Mouse (Mus musculus) ovary, postnatal 14 days (tissue): ENCODE data around the gene Olfr201.
"Not testable (repeated sequence)": the region's sequence is repeated elsewhere in the genome, so short reads cannot be mapped to it uniquely, and the experiment has no call there.

ENCODE experiments used
- DNase-seq: peaks from one replicate; pipeline ENCODE4 v3.0.0; 2022; ENCODE audit warnings: low spot score

Olfr201 gene

DNA sequence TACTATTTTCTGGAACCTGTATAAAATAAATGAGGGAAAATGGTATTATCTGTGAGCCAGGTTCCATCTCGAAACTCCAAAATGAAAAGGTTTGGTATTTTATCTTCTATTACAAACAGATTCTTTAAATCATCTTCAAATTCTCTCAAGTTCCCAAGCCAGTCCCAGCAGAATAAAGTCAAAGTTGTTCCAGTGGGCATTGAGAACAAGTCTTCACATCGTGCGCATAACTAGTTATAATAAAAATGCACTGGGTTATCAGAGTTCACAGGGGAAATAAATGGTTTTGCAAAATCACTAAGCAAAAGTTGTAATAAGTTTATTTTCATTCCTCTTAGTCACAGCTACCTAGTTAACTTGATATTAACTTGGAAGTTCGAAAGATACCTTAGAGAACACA lies at the start of gene Olfr201:
Olfr201 (minus strand) TSS at position 101 of the 400 bp plus-strand sequence.
- DNase-seq = not testable (repeated sequence)

DNA sequence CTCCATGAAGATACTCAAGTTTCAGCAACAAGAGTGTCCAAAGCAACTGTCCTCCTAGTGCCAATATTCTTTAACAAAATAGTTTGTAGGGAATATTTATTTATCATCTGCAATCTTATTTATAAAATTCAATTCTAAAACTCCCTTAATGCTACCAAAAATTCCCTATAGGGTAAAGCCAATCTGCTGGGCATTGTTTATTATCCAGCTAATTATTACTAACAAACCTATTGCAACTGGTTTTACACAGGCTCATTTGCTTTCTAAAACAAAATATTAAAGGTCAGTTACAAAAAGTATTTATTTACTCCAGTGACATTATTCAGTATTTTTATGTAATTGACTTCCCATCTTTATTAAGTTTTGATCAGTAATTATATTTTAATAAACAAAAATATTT lies 45.7 kb upstream of the Olfr201 start, which contains the start of gene Olfr204:
Olfr204 (minus strand) TSS at position 101 of the 400 bp plus-strand sequence.
- no peak for DNase-seq

DNA sequence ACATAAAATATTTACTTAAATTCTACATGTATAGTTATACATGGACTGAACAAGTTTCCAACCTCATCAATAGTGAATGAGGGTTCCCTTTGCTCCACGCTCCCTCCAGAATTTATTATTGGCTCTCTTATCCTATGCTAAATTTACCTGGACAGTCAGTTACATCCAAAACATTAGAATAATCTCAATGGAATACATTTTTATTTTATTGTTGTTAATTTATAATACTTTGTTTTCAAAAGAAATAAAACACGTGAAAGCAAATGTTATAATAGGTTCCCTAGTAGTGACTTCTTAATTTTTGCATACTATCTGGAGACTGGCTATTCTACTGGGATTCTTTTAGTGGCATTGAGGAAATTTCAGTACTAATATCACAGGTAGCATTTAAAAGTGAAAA lies 26.1 kb upstream of the Olfr201 start, which contains the start of gene Olfr203:
Olfr203 (plus strand) TSS at position 301 of the 400 bp plus-strand sequence.
- no peak for DNase-seq

DNA sequence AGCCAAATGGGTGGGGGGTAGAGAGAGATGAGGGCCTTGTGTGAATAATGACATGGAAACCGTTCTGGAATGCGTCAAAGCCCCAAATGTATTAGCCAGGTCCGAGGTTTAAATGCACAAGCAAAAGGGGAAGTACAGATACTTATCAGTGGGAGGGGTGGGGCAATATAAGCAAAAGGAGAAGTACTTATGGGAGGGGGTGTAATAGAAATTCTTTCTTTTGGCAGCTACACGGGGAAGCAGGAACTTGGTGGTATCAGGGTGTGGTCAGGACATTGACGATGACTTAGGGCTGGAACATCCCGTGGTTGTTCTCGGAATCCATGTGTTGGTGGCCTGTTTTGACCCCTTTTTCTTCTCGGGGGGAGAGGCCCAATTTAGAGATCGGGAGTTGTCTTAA lies 15.1 kb upstream of the Olfr201 start:
- DNase-seq = not testable (repeated sequence)

DNA sequence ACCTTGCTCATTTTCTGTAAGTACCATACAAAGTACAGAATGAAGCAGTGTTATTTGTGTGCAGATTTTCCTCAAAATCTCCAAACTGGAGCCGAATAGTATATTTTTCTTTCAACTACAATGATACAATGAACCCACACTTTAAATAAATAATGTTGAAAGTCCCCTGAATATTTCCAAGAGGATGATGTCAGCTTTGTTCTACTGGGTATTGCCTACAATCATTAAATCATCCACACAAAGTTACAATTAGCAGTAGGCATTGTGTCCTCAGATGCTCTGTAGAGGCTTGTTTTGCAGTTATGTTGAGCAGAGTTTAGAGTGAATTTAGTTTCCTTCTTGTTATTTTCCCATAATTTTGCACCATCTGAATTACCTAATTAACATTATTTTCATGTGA lies 14.3 kb upstream of the Olfr201 start, which contains the start of gene Olfr202:
Olfr202 (minus strand) TSS at position 101 of the 400 bp plus-strand sequence.
- no peak for DNase-seq

DNA sequence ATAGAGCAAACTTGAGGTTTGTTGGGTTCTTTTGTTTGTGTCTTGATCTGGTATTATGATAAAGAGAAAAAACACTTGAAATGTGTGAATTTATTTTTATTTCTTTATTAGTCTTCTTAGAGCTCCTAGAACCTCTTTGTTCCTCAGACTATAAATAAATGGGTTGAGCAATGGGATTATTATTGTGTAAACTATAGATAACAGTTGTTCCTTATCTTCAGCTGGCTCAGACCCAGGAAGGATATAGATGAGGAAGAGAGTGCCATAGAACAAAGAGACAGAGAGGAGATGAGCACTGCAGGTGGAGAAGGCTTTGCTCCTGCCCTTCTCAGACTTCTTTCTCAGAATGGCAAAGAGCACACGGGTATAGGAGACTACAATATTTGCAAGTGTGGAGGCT lies 11.0 kb upstream of the Olfr201 start:
- DNase-seq = no peak

DNA sequence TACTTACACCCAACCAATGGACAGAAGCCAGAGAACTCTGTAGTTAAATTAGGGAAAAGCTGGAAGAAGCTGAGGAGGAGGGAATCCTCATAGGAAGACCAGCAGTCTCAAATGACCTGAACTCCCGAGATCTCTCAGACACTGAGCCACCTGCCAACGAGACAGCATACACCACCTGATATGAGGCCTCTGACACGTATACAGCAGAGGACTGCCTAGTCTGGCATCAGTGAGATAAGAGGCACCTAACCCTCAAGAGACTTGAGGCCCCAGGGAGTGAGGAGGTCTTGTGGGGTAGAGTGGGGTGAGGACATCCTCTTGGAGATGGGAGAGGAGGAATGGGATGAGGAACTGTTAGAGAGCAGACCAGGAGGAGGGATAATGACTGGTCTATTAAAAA lies 8.1 kb upstream of the Olfr201 start:
- DNase-seq = no peak

DNA sequence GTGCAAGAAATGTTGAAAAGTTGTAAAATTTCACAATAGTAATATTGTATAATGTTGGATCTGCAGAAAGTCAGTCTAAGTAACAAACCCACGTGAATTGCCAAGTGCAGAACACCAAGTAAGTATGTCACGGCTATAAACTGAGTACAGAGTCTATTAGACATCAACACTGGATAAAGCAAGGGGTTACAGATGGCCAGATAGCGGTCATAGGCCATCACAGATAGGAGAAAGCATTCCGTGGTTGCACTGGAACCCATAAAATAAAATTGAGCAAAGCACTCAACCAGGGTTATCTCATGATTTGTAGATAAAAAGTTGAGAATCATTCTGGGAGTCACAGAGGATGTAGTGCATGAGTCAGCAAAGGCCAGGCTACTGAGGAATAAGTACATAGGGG lies 3.3 kb downstream of the Olfr201 start:
- DNase-seq = not testable (repeated sequence)

DNA sequence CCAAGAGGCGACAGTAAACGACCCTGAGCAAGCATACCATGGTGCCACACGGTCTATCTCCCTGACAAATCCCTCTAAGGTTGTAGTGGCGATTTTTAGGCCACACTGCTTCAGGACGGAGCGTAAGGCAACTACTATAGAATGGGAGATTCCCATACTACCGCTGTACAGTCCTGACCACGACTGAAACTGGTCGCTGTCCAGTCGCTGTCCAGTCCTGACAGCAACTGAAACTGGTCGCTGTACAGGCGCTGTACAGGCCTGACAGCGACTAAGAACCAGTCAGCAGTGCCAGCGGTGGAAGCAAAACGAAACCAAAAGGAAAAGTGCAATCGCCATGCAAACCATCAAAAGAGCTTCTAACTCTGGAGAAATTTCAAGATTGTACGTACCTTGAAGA lies 22.7 kb downstream of the Olfr201 start:
- no peak for DNase-seq

DNA sequence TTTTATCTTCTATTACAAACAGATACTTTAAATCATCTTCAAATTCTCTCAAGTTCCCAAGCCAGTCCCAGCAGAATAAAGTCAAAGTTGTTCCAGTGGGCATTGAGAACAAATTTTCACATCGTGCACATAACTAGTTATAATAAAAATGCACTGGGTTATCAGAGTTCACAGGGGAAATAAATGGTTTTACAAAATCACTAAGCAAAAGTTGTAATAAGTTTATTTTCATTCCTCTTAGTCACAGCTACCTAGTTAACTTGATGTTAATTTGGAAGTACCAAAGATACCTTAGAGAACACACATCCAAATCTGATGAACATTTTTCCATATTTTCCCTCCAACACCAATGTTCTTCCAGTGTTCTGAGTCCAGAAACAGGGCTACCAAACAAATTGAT lies 52.8 kb downstream of the Olfr201 start, which contains the start of gene Olfr199:
Olfr199 (minus strand) TSS at position 101 of the 400 bp plus-strand sequence.
- not testable (repeated sequence) for DNase-seq

DNA sequence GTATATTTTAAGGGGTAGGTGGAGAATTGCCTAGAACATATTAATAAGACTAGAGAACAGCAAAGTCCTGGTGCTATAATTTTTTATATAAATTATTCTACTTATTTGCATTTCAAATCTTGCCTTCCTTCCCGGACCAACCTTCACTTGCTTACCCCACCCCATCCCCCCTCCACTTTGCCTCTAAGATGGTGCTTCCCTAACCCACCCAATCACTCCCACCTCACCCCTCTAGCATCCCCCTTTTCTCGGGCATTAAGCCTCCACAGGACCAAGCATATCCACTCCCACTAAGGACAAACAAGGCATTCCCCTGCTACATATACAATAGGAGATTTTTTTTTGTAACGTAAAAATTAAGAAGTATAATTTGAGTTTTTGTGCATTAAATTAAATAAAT lies 54.6 kb downstream of the Olfr201 start:
- not testable (repeated sequence) for DNase-seq
